Mouse (Mus musculus): Measurements from ENCODE around the gene Dhx58. TPM values are rescaled to one million over a fixed set of nuclear protein-coding genes. Genes with fewer than 3 reads are reported as not detected.
A peak's percentile ranks its signal among the peaks of the same experiment; 100 is the strongest.
"Not testable (repeated sequence)": the region's sequence is repeated elsewhere in the genome, so short reads cannot be mapped to it uniquely, and the experiment has no call there.

Dhx58 gene
- total RNA-seq, 2 experiments from 2014 or later = 3.4 to 3.5 TPM

DNA sequence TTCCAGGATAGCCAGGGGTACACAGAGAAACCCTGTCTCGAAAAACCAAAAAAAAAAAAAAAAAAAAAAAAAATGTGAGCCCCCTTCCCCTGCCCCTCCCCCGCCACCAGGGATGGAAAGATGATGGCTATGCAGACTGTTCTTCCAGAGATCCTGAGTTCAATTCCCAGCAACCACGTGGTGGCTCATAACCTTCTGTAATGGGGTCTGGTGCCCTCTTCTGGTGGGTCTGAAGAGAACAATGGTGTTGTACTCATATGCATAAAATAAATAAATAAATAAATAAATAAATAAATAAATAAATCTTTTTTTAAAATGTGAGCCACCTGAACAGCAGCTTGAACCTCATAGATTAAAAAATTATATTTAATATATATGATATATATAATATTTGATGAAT lies 48.5 kb downstream of the Dhx58 start:
- intact Hi-C loops (cut with DNase I); DNase-seq: not testable (repeated sequence)

GRCm38 (mm10) chr11:100651748-100652147 lies 52.3 kb downstream of the Dhx58 start:
- DNase-seq = no peak
- intact Hi-C loops (cut with DNase I) = no loop called here

- intact Hi-C loops (cut with DNase I) = no loop called here
- no peak for DNase-seq
Observed at GRCm38 (mm10) chr11:100651205-100651604, 52.9 kb downstream of the Dhx58 start.

DNA sequence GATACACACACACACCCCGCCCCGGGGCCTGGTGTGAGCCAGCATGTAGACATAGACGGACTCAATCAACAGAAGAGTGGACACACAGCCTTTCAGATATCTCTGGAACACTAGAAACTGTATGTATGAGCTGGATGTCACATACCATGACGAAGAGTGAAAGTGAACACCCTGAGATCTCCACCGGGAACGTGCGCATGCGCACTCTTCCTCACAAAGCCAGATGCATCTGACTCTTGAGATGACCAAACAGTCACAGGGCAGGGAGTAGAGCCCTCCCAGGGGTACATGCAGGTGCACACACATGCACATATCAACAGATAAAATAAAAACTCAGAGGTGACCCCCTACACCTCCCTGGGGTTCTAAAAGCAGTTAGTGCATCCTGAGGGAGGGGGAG lies 55.7 kb downstream of the Dhx58 start:
- intact Hi-C loops (cut with DNase I) = no loop called here
- no peak for DNase-seq

DNA sequence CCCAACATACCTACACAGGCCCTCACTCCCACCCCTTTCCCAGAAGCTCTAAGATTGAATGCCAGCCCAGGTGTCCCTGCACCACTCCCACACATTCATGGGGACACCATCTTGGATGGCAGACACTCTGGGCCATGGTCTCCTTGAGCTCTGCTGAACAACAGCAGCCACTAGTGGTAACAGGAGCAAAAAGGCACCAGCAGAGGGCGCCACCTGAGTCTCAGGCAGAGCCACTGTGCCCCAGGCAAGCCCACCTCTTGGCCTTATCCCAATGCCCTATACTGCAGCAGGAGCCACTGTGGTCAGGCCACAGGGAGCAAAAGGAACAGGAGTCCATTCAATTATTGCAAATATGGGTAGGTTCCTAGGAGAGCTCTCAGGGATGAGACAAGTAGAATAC lies 57.8 kb downstream of the Dhx58 start:
- peak; percentile 80 for DNase-seq
- intact Hi-C loops (cut with DNase I) = no loop called here

Other genes with a start within 250 kb of the Dhx58 start
- 10 to 100 TPM; 50.7 to 54.1 TPM for gene Klhl11, start 231.5 kb downstream of the Dhx58 start, total RNA-seq (2021)
- 100 to 1,000 TPM; 211 to 219 TPM for gene Acly, start 176.3 kb downstream of the Dhx58 start, total RNA-seq (2021)
- gene Ttc25, start 158.7 kb downstream of the Dhx58 start, total RNA-seq (2021) = under 1 TPM; 0.58 to 0.93 TPM
- 10 to 100 TPM; 25.6 to 29.6 TPM for gene Cnp, start 129.4 kb downstream of the Dhx58 start, total RNA-seq (2021)
- 10 to 100 TPM; 37.7 to 39.9 TPM for gene Nkiras2, start 85.0 kb downstream of the Dhx58 start, total RNA-seq (2021)
- 100 to 1,000 TPM; 276 to 297 TPM for gene Dnajc7, start 84.1 kb downstream of the Dhx58 start, total RNA-seq (2021)
- under 1 TPM in 1 of 2 experiments, not detected in 1; 0.12 TPM for gene Zfp385c, start 11.8 kb downstream of the Dhx58 start, total RNA-seq (2021)
- gene Kat2a, start 8.2 kb upstream of the Dhx58 start, total RNA-seq (2021) = 10 to 100 TPM; 68.7 to 71.8 TPM
- gene Hspb9, start 9.6 kb upstream of the Dhx58 start, total RNA-seq (2021) = not detected
- gene Rab5c, start 33.9 kb upstream of the Dhx58 start, total RNA-seq (2021) = 100 to 1,000 TPM; 168 to 174 TPM
- 10 to 100 TPM; 11.2 to 12.4 TPM for gene Kcnh4, start 55.7 kb upstream of the Dhx58 start, total RNA-seq (2021)
- gene Hcrt, start 58.7 kb upstream of the Dhx58 start, total RNA-seq (2021) = not detected
- gene Ghdc, start 66.7 kb upstream of the Dhx58 start, total RNA-seq (2021) = 1 to 10 TPM; 5.5 to 7.2 TPM
- 10 to 100 TPM in 1 of 2 experiments, 1 to 10 TPM in 1; 9.6 to 11.8 TPM for gene Stat5b, start 146.5 kb upstream of the Dhx58 start, total RNA-seq (2021)
- gene Stat5a, start 155.1 kb upstream of the Dhx58 start, total RNA-seq (2021) = 1 to 10 TPM in 1 of 2 experiments, under 1 TPM in 1; 0.98 to 1.2 TPM
- gene Stat3, start 235.3 kb upstream of the Dhx58 start, total RNA-seq (2021) = 10 to 100 TPM; 32.4 to 36.7 TPM

Measured in left cerebral cortex, postnatal 4 days (tissue).